ENCODE assay signal across 25 mouse cellular contexts in genomic region chrX:89559318-89559717, GRCm38 (mm10).
DNase-seq lines count a peak whose midpoint lies in the region; ATAC-seq and TF ChIP-seq lines count a peak whose summit lies in the region.
"Had no signal": no experiment of that assay in that cellular context is flagged by ENCODE, and none has a peak within 500 bp of the region (broad histone marks: within the 10 kb centered on the region; RNA-seq: fewer than 3 reads in every experiment).

No protein-coding gene starts in this region.

- H3K9ac ChIP-seq in forebrain, embryonic 14.5 days (ENCODE audit: low read length) = no peak overlapping the region
- no peak overlapping the region for H3K9ac ChIP-seq in forebrain, embryonic 13.5 days
- no peak overlapping the region for H3K9ac ChIP-seq in midbrain, embryonic 14.5 days (replicated peaks; ENCODE audit: low read length)
- H3K9ac ChIP-seq: embryonic facial prominence, embryonic 12.5 days; hindbrain, embryonic 12.5 days; intestine, embryonic 15.5 days had no signal

- no peaks in the 10 kb centered on the region for H3K4me1 ChIP-seq in forebrain, embryonic 14.5 days (ENCODE audit: control insufficient read depth, insufficient read depth, low read length)
- no peaks in the 10 kb centered on the region for H3K4me1 ChIP-seq in forebrain, embryonic 13.5 days
- no peaks in the 10 kb centered on the region for H3K4me1 ChIP-seq in midbrain, embryonic 14.5 days (ENCODE audit: control insufficient read depth, insufficient read depth, low read length)
- H3K4me1 ChIP-seq in midbrain, embryonic 10.5 days = no peaks in the 10 kb centered on the region
- H3K4me1 ChIP-seq: embryonic facial prominence, embryonic 12.5 days; heart, embryonic 10.5 days; hindbrain, embryonic 12.5 days; intestine, embryonic 15.5 days had no signal

- H3K4me2 ChIP-seq in forebrain, embryonic 14.5 days (ENCODE audit: low read length) = no peak overlapping the region
- H3K4me2 ChIP-seq in forebrain, embryonic 13.5 days = no peak overlapping the region
- no peak overlapping the region for H3K4me2 ChIP-seq in midbrain, embryonic 14.5 days (ENCODE audit: low read length)
- H3K4me2 ChIP-seq: embryonic facial prominence, embryonic 12.5 days; hindbrain, embryonic 12.5 days; intestine, embryonic 15.5 days had no signal

- peak; percentile 69 for ATAC-seq in forebrain, embryonic 14.5 days
- ATAC-seq in forebrain, embryonic 13.5 days = no peak; the same call in 1 of the 2 replicates
- ATAC-seq in midbrain, embryonic 14.5 days (ENCODE audit: low FRiP score, low TSS enrichment) = no peak
- no peak for ATAC-seq in CD4-positive, CD25-positive, alpha-beta regulatory T cell, adult 4 months
- ATAC-seq: activated CD4-positive, CD25-positive, alpha-beta regulatory T cell, adult 4 months; intestine, embryonic 15.5 days; Patski had no signal

- H3K36me3 ChIP-seq in forebrain, embryonic 14.5 days (ENCODE audit: control insufficient read depth, insufficient read depth, low read length) = no peaks in the 10 kb centered on the region
- H3K36me3 ChIP-seq in forebrain, embryonic 13.5 days (ENCODE audit: poor library complexity, severe bottlenecking) = no peaks in the 10 kb centered on the region
- no peaks in the 10 kb centered on the region for H3K36me3 ChIP-seq in midbrain, embryonic 14.5 days (ENCODE audit: control insufficient read depth, insufficient read depth, low read length)
- H3K36me3 ChIP-seq in midbrain, embryonic 10.5 days = no peaks in the 10 kb centered on the region
- H3K36me3 ChIP-seq: embryonic facial prominence, embryonic 12.5 days; heart, embryonic 10.5 days; hindbrain, embryonic 12.5 days; intestine, embryonic 15.5 days had no signal

- peak; percentile 5 for DNase-seq in embryo, embryonic 10.5 days (ENCODE audit: low spot score)
- no peak for DNase-seq in embryo, embryonic 11 days
- peak; percentile 47 for DNase-seq in forebrain, embryonic 14.5 days (ENCODE audit: low spot score)
- peak; percentile 2 for DNase-seq in midbrain, embryonic 14.5 days
- DNase-seq in midbrain, embryonic 10.5 days (ENCODE audit: low spot score) = no peak
- DNase-seq in brain, embryonic 14.5 days (ENCODE audit: low read depth) = peak; percentile 61
- DNase-seq: adrenal gland, adult 8-10 months; adrenal gland, postnatal 36 days; cerebellum, adult 11 months; cerebellum, adult 8-10 months; cerebellum, postnatal 14 days; gastrocnemius, postnatal 10 days; heart, adult 18-20 months; heart, postnatal 10 days; heart, postnatal 4 days; kidney, adult 18-20 months had no signal

- no peak overlapping the region for H3K27ac ChIP-seq in forebrain, embryonic 14.5 days (ENCODE audit: low read depth, low read length)
- no peak overlapping the region for H3K27ac ChIP-seq in forebrain, embryonic 13.5 days
- H3K27ac ChIP-seq in midbrain, embryonic 14.5 days (replicated peaks; ENCODE audit: low read depth, low read length) = no peak overlapping the region
- H3K27ac ChIP-seq in midbrain, embryonic 10.5 days (replicated peaks) = no peak overlapping the region
- H3K27ac ChIP-seq: embryonic facial prominence, embryonic 12.5 days; heart, embryonic 10.5 days; hindbrain, embryonic 12.5 days; intestine, embryonic 15.5 days had no signal

- no peaks in the 10 kb centered on the region for H3K9me3 ChIP-seq in forebrain, embryonic 14.5 days (replicated peaks; ENCODE audit: control insufficient read depth, low read length)
- H3K9me3 ChIP-seq in forebrain, embryonic 13.5 days (replicated peaks) = no peaks in the 10 kb centered on the region
- H3K9me3 ChIP-seq in midbrain, embryonic 14.5 days (ENCODE audit: control insufficient read depth, low read length) = no peaks in the 10 kb centered on the region
- H3K9me3 ChIP-seq in midbrain, embryonic 10.5 days (replicated peaks) = no peaks in the 10 kb centered on the region
- H3K9me3 ChIP-seq: embryonic facial prominence, embryonic 12.5 days; heart, embryonic 10.5 days; hindbrain, embryonic 12.5 days; intestine, embryonic 15.5 days had no signal

- H3K4me3 ChIP-seq in forebrain, embryonic 14.5 days (ENCODE audit: low read depth, low read length) = no peak overlapping the region
- no peak overlapping the region for H3K4me3 ChIP-seq in forebrain, embryonic 13.5 days
- no peak overlapping the region for H3K4me3 ChIP-seq in midbrain, embryonic 14.5 days (replicated peaks; ENCODE audit: low read depth, low read length)
- H3K4me3 ChIP-seq in midbrain, embryonic 10.5 days = no peak overlapping the region
- H3K4me3 ChIP-seq: embryonic facial prominence, embryonic 12.5 days; heart, embryonic 10.5 days; hindbrain, embryonic 12.5 days; intestine, embryonic 15.5 days had no signal

- TF ChIP-seq POLR2A in brain, embryonic 14.5 days (IDR thresholded peaks at IDR 0.05; ENCODE audit: borderline replicate concordance, extremely low read depth, insufficient read depth, insufficient read length, poor library complexity, severe bottlenecking) = no peak

- TF ChIP-seq CTCF in brain, embryonic 14.5 days (IDR thresholded peaks at IDR 0.05; ENCODE audit: borderline replicate concordance, extremely low read depth, insufficient read depth, insufficient read length) = no peak

- no peaks in the 10 kb centered on the region for H3K27me3 ChIP-seq in forebrain, embryonic 14.5 days (replicated peaks; ENCODE audit: control insufficient read depth, insufficient read depth, low read length)
- H3K27me3 ChIP-seq in forebrain, embryonic 13.5 days = no peaks in the 10 kb centered on the region
- H3K27me3 ChIP-seq in midbrain, embryonic 14.5 days (ENCODE audit: control insufficient read depth, insufficient read depth, low read length) = no peaks in the 10 kb centered on the region
- H3K27me3 ChIP-seq in midbrain, embryonic 10.5 days (ENCODE audit: low read depth, poor library complexity, severe bottlenecking) = no peaks in the 10 kb centered on the region
- H3K27me3 ChIP-seq: CH12.LX; embryonic facial prominence, embryonic 12.5 days; hindbrain, embryonic 12.5 days; intestine, embryonic 15.5 days had no signal

Comparison
In these comparisons a context has a peak if more than half of its experiments do, and no peak if none do; other contexts are left out.
1. DNase-seq: peak in embryo, embryonic 10.5 days (single experiment), forebrain, embryonic 14.5 days (single experiment), midbrain, embryonic 14.5 days (single experiment) and brain, embryonic 14.5 days (single experiment); none in embryo, embryonic 11 days (single experiment) and midbrain, embryonic 10.5 days (single experiment).